Mouse (Mus musculus) liver, embryonic 14 days (tissue): ENCODE results near the gene Hsd11b1. TPM values are rescaled to one million over a fixed set of nuclear protein-coding genes. Genes with fewer than 3 reads are reported as not detected.

ENCODE experiments used
- polyA plus RNA-seq: library from polyadenylated mRNA; depleted of rRNA; stranded (reverse); fragments of >200 nt; gene quantifications from 2 replicates; pipeline ENCODE4 v1.2.3, GENCODE M21; 2012; rRNA removed

The Hsd11b1 gene
- 2.1 and 2.9 TPM in 2 replicates for polyA plus RNA-seq

GRCm38 (mm10) chr1:193263955-193264598 lies at the start of gene Hsd11b1:
Gene Hsd11b1 (minus strand): TSS chr1:193264075.

GRCm38 (mm10) chr1:193272916-193273601 lies 9.2 kb upstream of the Hsd11b1 start, which contains the start of gene G0s2:
Gene G0s2 (minus strand): TSS chr1:193273217.

GRCm38 (mm10) chr1:193207503-193207902 lies 56.4 kb downstream of the Hsd11b1 start, which contains the start of gene Lamb3:
Gene Lamb3 (plus strand): TSS chr1:193207699.

GRCm38 (mm10) chr1:193201383-193201778 lies 62.5 kb downstream of the Hsd11b1 start, which contains the start of gene Traf3ip3:
Gene Traf3ip3 (minus strand): TSS chr1:193201703.

Other genes with a start within 250 kb of the Hsd11b1 start
- 4.3 and 6.2 TPM in 2 replicates for gene Syt14, start 228.3 kb downstream of the Hsd11b1 start, polyA plus RNA-seq
- gene Diexf, start 133.8 kb downstream of the Hsd11b1 start, polyA plus RNA-seq, result 7.4 and 8.2 TPM in 2 replicates
- gene Irf6, start 111.0 kb downstream of the Hsd11b1 start, polyA plus RNA-seq, result 1.2 and 1.5 TPM in 2 replicates
- gene A130010J15Rik, start 96.0 kb downstream of the Hsd11b1 start, polyA plus RNA-seq, result 2.6 and 2.9 TPM in 2 replicates
- gene Traf3ip3, start 62.4 kb downstream of the Hsd11b1 start, polyA plus RNA-seq, result 5.0 and 5.8 TPM in 2 replicates
- gene Lamb3, start 56.4 kb downstream of the Hsd11b1 start, polyA plus RNA-seq, result 0.19 and 0.31 TPM in 2 replicates
- gene G0s2, start 9.1 kb upstream of the Hsd11b1 start, polyA plus RNA-seq, result 45.5 and 50.6 TPM in 2 replicates
- gene Camk1g, start 106.2 kb upstream of the Hsd11b1 start, polyA plus RNA-seq, result 0.14 and 0.29 TPM in 2 replicates